Mouse (Mus musculus) erythroid progenitor cell, adult 5-6 weeks (primary cell): ENCODE results near the gene Scgn. TPM values are rescaled to one million over a fixed set of nuclear protein-coding genes. Genes with fewer than 3 reads are reported as not detected.

Experiments
- ATAC-seq: replicated peaks from 2 replicates; pipeline ENCODE4 v1.8.0; 2016; ENCODE audit warnings: moderate number of reproducible peaks, mild to moderate bottlenecking, moderate TSS enrichment, inconsistent platforms; ENCODE audit not compliant: poor library complexity, low FRiP score, severe bottlenecking
- total RNA-seq, 2 experiments: library from RNA; stranded (forward) in 1 of 2; stranded (reverse) in 1 of 2; fragments of 150-400 nt in 1 of 2; fragments of 186-747, 209-891 nt in 1 of 2; gene quantifications; 2 replicates each; pipeline versions ENCODE4 v1.2.3 to v1.2.4; 2015 to 2017; ENCODE audit warnings: low replicate concordance in 2 of 2

Gene Scgn
- total RNA-seq (2015; ENCODE audit: low replicate concordance) (not detected in 2 replicates), total RNA-seq (2017; ENCODE audit: low replicate concordance) (not detected in 2 replicates)

- no peak for ATAC-seq
These were observed at the start of gene Scgn for GRCm38 (mm10) chr13:23990928-23991327. Gene Scgn, minus strand, starts transcription at chr13:23991214.

GRCm38 (mm10) chr13:24040221-24040620, 49.2 kb upstream of the Scgn start:
- ATAC-seq = no peak

GRCm38 (mm10) chr13:24037502-24037901, 46.5 kb upstream of the Scgn start:
- no peak for ATAC-seq

- ATAC-seq = no peak
These were observed 45.1 kb upstream of the Scgn start for GRCm38 (mm10) chr13:24036150-24036549.

GRCm38 (mm10) chr13:24027191-24028170, 36.5 kb upstream of the Scgn start:
- ATAC-seq = no peak

GRCm38 (mm10) chr13:24018515-24018914, 27.5 kb upstream of the Scgn start:
- no peak for ATAC-seq

GRCm38 (mm10) chr13:24005528-24005927, 14.5 kb upstream of the Scgn start:
- no peak for ATAC-seq

- ATAC-seq = no peak
These were observed 10.8 kb upstream of the Scgn start for GRCm38 (mm10) chr13:24001797-24002196.

- ATAC-seq = no peak
These were observed 10.1 kb upstream of the Scgn start for GRCm38 (mm10) chr13:24001081-24001480.

GRCm38 (mm10) chr13:23998826-23999225, 7.8 kb upstream of the Scgn start:
- no peak for ATAC-seq

- no peak for ATAC-seq
These were observed 3.7 kb upstream of the Scgn start for GRCm38 (mm10) chr13:23994756-23995155.

- ATAC-seq = no peak
These were observed 3.0 kb upstream of the Scgn start for GRCm38 (mm10) chr13:23994024-23994423.

GRCm38 (mm10) chr13:23990451-23990850, 563 bp downstream of the Scgn start:
- no peak for ATAC-seq

GRCm38 (mm10) chr13:23985130-23985529, 5.9 kb downstream of the Scgn start:
- ATAC-seq = no peak

- no peak for ATAC-seq
These were observed 18.7 kb downstream of the Scgn start for GRCm38 (mm10) chr13:23972271-23972670.

- ATAC-seq = no peak
These were observed 19.1 kb downstream of the Scgn start for GRCm38 (mm10) chr13:23971870-23972269.

GRCm38 (mm10) chr13:23964909-23965308, 26.1 kb downstream of the Scgn start:
- no peak for ATAC-seq

GRCm38 (mm10) chr13:23959776-23960175, 31.2 kb downstream of the Scgn start:
- ATAC-seq = no peak

- ATAC-seq = no peak
These were observed 40.1 kb downstream of the Scgn start for GRCm38 (mm10) chr13:23950928-23951327.

- ATAC-seq = no peak
These were observed 41.3 kb downstream of the Scgn start for GRCm38 (mm10) chr13:23949484-23950246.

- ATAC-seq = no peak
These were observed 44.8 kb downstream of the Scgn start for GRCm38 (mm10) chr13:23946254-23946653.
